Mouse (Mus musculus) cerebellum, adult 11-12 months (tissue): ENCODE results near the gene Tbca.
A peak's percentile ranks its signal among the peaks of the same experiment; 100 is the strongest.

Experiments used
- DNase-seq: peaks from one replicate; pipeline ENCODE4 v3.0.0; 2022

Tbca gene

DNA sequence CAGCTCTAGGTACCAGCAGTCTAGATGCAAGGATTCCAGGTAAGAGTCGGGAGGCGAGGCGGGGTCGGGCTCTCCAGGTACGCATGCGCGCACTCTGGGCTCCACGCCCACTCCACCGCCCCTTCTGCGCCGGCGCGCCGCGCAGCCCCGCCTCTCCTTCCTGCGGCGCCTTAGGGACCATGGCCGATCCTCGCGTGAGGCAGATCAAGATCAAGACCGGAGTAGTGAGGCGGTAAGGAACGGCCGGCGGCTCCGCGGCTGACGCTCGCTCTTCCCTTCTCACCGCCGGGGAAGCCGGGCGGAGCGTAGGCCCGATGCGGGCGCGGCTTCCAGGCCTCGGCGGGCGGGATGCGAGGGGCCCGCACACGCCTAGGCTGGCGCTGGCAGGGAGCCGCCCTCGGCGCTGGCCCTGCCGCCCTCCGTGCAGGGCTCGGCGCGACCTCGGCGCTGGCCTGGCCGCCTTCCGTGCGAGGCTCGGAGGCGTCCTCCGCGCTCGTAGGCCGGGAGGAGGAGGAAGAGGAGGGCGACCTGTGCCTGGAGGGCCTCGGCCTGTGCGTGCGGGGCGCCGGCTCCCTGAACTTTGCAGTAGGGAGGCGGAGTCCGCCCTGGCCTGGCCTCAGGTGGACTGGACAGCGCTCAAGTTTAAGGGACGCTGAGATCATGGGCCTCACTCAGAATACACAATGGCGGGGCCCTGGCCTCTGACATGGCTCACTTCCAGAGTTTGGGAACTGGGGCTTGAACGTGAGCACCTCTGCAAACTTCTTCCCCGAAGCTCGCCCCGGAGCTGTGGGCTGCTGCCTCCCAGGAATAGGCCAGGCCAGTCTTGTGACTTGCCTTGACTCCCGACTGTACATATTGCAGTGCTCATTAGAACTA lies at the start of gene Tbca:
Gene Tbca (plus strand): TSS at position 140 of the 879 bp plus-strand sequence.
- DNase-seq = peak; percentile 84

DNA sequence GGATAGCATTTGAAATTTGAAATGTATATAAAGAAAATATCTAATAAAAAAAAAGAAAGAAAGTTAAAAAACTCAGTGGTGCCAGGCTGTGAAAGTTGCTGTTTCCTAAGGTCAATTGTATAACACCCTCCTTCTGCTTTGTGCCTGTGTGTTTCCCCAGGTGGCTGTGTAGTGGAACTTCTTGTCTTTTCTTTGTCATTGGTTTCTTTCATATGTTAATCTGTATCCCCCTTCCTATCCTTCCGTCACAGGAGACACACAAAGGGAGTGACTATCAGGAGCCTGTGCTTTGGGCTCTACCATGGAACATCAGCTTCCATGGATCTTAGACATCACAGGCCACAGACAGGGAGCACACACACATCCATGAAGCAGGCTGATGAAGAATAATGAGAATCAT lies 43.5 kb upstream of the Tbca start:
- no peak for DNase-seq

DNA sequence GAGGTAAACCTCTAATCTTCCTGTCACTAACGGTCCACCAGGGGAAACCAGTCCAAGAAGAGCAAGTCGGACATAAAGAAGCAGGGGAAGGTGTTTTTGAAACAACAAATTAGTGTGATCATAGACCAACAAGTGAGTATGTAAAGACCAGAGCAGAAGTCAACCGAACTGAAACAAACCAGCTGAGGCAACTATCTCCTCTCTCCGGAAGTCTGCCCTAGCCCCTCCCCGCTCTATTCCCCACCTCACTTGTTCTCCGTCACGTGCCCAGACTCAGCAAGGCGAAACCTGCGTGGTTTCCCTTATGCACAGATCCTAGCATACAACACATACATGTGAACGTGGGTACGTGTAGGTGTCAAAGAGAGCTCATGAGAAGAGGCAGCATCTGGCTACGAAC lies 22.9 kb upstream of the Tbca start:
- DNase-seq = no peak

DNA sequence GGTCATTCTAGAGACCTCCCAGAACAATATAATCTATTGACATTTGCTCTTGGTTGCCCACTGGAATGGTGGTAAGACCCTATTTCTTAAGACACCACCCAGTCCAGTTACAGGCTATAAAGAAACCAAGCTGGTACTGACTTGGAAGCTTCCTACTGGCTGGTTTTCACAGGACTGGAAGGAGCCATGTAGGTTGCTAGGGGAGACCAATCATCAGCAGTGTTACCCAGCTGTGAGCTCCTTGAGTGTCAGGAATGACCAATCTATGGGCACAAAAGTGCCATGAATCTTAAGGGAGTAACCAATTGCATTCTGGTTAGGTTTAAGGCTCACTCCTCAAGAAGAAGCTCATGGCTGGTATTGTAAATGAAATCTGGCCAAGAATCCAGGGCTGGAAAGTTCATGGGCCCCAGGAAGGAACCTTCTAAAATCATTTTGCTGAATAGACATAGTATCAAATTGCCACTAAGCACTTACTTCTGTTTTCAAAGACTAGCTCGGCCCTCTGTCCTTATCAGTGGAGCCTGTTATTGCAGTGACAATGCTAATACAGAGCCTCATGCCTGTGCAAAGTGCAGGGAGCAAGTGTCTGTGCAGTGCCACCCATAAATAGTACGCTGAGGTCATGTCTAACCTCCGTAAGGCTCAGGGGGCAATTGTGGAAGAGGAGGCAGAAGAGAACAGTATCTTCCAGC lies 20.1 kb upstream of the Tbca start:
- DNase-seq = no peak

DNA sequence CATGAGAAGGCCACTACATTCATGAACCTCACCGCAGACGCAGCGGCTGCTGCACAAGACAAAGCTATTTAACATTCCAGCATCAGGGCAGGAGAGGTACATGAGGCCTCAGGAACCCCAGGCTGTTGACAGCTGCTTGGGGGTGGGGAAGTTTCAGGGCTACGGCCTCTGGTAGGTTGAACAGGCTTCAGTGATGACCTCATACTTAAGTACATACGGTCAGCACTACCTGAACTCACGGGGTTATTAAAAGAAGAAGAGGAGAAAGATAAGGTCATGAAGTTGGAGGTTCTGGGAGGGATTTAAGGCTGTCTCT lies 19.6 kb upstream of the Tbca start:
- DNase-seq = no peak

DNA sequence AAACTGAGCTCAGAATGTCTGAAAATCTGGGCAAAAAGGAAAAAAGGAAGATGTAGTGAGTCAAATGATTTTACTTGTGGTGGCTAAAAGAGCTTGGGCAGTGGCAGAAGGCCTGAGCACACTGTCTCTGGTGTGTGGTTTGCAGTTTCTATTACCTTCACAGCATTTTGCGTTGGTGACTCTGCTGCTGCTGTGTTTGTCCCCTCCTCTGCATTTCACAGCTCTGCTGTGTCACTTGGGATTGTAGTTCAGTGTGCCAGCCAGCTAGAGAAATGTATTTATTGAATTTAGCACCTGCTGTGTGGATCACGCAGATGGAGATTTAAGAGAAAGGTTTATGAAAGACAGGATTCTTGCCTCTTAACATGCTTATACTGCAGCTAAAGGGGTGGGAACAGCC lies 1.8 kb upstream of the Tbca start:
- DNase-seq = no peak

DNA sequence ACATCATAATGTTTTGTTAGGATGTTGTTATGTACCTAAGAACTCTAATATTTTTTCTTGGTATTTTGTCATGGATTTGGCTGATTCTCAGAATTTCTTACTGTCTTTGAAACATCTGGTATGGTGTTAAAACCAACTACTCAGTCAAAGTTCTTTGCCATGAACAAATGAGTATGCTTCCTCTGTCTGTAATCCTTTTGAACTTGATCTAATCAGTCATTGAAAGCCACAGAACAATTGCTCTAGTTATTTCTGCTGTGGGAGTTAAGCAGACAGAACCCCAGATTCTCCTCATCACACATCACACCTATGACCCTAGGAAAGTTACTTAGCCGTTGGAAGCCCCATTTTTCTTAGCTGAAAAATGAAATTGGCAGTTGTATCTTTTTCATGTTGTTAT lies 6.0 kb downstream of the Tbca start:
- DNase-seq = no peak

DNA sequence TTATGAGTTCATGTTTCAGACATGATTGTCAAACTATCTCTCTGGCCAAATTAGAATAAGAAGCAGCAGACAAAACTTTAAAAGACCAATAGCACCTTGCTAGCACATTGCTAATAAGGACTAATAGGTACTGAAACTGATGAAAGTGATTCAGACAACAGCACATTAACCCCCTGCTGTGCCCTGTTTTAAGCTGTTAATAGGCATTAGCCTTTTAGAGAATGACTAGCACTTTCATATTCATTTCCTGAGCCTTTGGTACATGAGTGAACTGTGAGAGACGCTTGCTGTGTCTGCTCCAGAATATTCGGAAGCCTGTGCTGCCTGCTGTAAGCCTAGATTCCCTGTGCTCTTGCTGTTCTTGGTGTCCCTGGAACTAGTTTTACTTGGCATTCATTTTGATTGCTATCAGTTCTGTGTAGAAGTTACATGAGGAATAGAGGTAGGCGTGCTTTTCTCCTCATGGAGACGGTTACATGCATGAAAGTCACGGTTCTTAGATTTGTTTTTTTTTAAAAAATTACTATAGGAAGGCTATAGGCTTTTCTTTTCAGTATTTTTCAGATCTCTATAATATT lies 14.9 kb downstream of the Tbca start:
- DNase-seq = no peak

DNA sequence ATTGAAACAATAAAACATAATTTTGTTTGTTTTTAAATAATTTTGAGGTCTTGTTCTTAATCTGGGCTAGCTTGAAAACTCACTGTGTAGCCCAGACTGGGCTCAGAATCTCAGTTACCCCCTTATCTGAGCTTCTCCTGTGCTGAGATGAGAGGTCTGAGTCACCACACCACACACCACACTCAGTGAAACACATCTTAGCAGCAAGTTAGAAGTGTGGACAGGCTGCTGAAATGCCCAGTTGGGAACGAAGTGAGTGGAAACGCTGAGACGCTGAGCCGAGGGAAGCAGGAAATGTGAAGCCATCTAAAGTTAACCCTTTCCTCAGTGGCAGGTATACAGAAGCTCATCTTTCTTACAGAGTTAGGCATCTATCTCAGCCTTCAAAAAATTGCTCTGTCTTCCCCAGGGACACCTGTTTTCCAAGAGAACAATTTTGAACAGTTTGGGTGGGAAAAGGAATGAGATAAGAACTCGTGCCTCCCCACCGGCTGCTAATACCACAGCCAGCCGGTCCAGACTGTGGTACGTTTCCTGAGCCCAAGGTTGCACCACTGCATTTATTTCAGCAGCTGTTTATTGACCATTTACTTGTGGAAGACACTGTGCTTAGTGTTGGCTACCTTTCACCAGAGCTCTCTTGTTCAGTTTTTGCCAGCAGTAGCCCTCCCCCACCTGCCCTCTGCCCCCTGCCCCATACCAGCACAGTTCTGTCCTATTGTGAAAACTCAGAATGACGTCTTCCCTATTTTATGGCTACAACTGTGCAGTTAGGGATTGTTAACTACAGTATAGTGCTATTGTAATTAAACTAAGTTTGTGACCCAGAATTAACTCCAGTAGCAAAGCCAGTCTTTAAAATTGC lies 17.8 kb downstream of the Tbca start:
- DNase-seq = no peak

DNA sequence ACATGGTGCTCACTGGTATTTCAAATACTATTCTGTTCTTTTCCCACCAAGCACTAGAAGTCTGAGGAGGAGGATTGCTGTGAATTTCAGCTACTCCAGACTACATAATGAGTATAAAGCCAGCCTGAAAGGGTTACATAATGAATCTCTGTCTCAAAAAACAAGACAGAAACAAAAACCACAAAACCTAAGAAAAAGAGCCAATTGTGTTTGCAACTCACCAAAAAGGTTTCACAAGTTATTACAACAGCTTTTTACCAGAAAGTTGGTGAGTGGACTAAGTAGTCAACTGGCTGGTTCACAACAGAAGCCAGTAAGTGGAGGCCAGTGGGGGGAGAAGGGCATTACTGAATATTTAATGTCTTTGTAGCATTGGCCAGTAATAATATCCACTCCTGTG lies 19.9 kb downstream of the Tbca start:
- DNase-seq = no peak

DNA sequence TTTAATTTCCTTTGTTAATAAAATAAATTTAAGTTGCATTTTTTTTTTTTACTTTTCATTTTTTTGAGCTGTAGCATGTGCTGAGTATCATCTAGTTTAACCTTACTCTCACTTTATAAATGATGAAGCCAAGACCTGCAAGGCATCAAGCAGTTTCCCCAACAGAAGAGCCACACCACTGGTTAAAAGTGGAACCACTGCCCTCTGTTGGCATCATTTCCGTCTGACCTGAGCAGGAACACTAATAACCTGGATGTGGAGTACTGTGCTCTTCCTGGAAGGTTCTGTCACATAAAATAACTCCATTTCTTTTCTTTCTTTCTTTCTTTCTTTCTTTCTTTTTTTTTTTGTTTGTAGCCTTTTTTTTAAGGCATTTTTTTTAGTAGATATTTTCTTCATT lies 21.0 kb downstream of the Tbca start:
- no peak for DNase-seq

DNA sequence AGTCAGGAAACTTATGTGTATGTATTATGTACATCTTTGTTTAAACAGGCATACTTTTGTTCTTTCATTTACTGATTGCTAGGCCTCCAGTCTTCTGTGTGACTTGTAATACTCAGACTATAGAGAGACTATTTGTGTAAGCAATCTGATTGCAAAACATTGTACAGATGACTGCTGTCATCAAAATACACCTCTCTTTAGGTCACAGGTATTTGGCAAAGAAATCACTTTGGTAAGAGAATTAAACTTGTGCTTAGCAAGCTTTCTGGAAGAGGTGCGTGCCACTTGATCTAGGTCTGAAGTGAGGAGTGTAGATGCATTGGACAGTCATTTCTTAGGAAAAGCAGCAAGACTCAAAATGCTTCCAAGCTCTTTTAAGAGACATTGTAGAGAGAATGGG lies 22.7 kb downstream of the Tbca start:
- DNase-seq = no peak

DNA sequence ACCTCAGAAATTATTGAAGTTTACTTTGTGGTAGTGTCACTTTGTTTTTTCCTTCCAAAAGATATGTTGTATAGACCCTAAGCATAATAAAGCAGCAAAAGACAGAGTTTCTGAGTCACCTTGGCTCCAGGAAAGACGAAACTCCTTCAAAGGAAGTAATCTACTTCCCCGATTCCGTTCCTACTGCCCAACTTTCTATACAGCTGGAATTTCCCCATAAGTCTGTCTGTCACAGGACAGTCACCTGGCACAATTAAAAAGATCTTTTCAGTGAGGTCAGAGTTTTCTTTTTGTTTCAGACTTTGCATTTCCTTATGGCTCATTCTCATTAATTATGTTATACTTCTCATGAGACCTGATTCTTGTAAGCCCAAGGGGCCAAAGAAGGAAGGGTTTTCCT lies 25.1 kb downstream of the Tbca start:
- DNase-seq = no peak

DNA sequence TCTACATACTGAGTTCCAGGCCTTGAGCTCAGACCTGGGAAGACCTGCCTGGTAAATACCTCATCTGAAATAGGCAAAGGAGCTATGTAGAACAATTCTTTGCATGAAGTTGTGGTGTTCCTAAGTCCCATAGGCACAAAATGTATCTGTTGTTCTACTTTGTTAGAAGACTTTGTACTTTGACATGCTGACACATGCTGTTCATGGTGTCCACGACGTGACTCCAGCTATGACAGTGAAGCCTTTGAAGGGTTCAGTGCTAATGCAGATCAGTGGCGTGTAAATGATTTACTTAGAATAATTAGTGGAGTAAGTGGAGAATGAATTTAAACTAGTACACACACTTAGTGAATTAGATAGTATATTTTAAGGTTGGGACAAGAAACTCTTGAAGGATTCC lies 31.8 kb downstream of the Tbca start:
- DNase-seq = no peak

DNA sequence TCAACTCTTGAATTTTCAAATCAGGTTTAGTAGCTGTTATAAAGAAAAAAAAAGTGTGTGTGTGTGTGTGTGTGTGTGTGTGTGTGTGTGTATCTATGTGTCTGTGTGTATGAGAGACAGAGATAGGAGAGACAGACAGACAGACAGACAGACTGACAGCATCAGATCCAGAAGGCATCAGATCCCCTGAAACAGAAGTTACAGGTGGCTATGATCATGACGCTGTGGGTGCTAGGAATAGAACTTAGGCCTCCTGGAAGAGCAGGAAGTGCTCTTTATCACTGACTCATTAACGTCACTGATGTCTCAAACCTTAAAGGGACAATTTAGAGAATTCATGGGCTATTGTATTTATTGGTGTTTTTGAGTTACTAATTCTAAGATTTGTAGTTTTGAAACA lies 32.2 kb downstream of the Tbca start:
- no peak for DNase-seq

DNA sequence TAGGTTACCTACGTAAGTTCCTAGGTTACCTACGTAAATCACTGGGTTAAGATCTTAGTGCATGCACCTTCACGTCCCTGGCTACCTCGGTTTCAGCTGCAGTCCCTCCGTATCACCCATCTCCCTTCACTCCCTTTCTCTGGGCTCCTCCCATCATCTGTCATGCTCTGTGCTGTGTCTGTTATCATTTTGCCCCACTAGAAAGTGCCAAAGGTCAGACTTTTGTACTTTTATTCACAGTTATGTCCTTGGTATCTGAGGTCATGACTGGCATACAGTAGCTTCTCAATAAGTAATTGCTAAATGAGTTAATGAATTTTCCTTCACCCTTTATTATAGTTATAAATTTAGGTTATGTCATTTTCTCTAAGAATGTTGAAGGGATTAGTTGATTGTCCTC lies 37.7 kb downstream of the Tbca start:
- DNase-seq = no peak

DNA sequence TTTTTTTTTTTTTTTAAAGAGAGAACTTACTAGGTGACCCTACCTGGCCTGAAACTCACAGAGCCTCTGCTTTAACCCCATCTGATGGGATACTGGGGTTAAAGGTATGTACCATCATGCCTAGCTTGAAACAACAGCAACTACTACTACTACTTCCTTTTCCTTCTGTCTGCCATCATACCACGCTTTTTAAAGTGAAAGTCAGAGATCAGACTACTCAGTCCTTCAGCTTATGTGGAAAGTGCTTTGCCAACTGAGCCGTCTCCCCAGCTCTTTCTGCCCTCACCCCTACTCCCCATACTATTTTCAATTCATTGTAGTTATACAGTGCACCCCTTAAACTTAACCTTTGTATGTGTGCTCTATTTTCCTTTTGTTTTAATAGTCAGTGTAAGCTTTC lies 38.3 kb downstream of the Tbca start:
- DNase-seq = no peak

DNA sequence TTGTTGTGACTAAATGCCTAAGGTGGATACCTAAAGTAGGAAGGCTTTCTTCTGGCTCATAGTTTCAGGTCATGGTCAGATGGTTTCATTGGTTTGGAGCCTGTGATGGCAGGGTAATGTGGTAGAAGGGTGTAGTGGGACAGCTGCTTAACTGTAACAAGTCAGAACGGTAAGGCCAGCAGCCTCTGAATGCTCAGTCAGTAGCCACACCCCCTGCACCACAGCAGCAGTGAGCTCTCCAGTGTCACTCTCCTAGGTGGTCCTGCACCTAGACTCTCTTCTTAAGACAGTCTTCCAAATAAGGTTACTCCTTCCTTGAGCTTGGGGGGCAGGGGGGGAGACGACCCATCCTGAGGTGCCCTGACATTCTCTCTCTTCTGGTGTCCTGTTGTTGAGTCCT lies 39.1 kb downstream of the Tbca start:
- no peak for DNase-seq

DNA sequence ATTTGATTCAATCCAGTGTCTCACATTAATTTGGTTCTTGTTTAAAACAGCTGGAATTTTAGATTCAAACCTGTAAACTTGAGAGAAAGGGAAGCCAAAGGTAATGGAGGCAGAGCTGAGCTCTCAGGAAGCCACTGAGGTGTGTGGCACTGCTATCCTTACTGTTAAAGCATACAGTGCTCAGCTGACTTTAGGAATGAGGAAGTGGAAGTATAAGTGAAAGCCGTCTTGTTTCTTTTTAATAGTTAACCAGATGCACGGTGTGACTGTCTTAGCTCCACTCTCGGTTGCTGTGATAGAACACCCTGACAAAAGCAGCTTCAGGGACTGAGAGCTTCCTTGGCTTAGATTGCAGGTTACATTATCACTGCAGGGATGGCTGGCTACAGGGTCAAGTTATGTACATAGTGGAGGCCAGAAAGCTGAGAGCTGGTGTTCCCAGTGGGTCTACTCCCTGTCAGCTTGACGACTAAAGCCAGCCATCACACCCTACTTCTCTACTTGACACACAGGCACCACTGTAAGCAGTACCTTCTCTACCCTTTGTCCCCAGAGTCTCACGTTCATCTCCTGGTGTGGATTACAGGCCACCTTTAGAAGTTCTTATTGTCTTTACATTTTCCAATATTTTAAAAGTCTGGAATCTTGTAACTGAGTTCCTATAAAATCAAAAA lies 49.5 kb downstream of the Tbca start:
- no peak for DNase-seq

DNA sequence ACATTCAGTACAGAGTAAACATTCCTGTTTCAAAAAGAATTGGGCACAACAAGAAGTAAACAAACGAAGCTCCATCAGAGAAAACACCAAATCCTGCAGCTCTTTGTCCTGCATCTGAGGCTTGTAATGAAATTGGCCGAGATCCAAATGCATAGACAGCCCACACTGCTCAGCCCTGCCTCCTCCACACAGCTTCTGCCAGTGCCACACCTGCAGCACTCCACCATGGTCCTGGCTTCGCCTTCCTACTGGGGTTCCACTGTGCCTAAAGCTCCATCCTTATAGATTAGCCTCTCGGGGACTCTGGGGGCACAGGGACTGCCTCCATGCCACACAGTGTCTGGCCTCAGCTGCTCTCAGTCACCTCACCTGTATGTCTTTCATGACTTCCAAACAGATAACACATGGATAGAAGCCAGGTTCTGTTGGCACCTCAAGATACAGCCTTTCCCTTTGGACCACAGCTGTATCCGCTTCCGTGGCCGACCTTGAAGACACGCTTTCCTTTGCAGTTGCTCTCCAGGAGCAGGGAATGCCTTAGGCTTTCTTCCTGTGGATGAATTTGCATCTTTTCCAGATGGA lies 50.1 kb downstream of the Tbca start:
- DNase-seq = no peak

DNA sequence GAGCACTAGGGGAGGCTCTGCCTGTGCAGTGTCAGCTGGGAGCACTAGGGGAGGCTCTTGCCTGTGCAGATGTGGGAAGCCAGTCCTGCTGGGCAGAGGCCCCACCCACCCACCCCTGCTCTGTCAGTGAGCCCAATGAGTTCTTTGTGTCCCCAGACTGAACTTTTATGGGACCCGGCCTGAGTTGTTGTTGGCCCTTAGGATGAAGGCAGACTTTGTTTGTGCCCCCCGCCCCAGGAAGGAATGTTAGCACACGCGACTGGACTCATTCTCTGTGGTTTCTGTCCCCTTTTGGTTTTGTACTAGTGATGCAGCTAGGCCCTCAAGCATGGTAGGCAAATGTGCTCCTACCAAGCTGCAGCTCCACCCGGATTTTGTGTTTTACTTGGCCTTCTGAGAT lies 54.5 kb downstream of the Tbca start:
- DNase-seq = no peak

DNA sequence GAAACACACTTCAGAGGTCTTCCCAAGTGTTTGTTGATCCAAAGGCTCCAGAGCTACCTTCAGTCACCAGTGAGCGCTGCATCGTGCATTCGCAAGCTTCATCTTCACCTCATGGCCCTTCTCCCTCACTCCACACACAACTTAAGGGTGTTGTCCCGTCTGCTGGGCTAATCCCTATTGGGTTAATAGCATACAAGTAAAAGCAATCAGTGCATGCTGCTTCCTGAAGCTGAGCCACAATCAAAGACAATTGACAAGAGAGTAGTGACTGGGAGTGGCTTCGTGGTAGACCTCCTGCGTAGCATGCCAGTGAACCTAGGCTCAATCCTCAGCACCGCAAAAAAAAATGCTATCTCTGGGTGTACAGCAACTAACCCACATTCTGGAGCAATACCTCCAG lies 59.2 kb downstream of the Tbca start:
- no peak for DNase-seq

DNA sequence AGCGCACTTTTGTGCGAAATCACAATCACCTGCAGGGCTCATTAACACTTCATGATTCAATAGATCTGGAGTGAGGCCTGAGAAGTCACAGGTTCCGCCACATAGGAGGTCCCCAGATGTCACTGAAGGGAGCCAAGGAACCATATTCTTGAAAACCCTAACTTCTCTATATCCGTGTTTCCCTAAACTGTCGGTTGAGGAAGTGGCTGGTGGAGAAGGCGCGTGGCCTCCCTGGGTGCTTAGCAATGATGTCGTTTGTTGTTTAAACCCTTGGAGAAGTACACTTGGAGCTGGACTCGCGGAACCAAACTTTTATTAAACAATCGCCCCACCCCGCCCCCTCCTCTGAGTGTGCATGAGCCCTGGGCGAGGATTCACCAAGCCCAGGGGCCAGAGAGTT lies 60.6 kb downstream of the Tbca start:
- DNase-seq = no peak
